Mouse (Mus musculus): Measurements from ENCODE around the gene 2010111I01Rik. TPM values are rescaled to one million over a fixed set of nuclear protein-coding genes. Genes with fewer than 3 reads are reported as not detected.

Gene 2010111I01Rik
- total RNA-seq, 2 experiments from 2014 or later = 66.2 to 78.6 TPM

GRCm38 (mm10) chr13:63148157-63148556 lies 183.5 kb downstream of the 2010111I01Rik start:
- DNase-seq (ENCODE audit: low spot score in 2 of 2) = no peak

DNA sequence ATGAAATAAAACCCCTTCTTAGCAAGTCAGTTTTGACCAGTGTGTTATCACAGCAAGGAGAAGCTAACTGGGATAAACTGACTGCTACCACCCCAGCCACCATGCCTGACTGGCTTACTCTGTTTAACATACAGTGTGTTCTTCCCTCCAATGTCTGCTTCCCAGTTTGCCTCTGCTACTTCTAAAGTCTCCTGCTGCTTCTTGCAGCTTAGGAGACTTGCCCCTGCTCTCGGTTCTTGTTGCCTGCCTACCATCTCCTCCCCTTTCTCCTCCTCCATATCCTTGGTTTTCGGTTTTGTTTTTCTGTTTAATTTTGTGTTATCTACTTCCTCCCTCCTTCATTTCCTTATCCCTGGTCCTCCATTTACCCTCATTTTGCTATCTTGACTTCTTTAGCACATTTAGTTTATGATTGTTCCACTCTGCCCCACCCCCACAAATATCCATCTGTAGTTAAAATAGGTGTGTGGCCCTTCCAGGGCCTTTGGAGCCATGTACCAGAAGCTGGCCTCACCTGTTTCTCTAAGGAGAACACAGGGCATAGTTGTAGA lies 185.9 kb downstream of the 2010111I01Rik start:
- DNase-seq (ENCODE audit: low spot score in 2 of 2) = no peak

GRCm38 (mm10) chr13:63151028-63151738 lies 186.5 kb downstream of the 2010111I01Rik start:
- DNase-seq (ENCODE audit: low spot score in 2 of 2) = no peak

DNA sequence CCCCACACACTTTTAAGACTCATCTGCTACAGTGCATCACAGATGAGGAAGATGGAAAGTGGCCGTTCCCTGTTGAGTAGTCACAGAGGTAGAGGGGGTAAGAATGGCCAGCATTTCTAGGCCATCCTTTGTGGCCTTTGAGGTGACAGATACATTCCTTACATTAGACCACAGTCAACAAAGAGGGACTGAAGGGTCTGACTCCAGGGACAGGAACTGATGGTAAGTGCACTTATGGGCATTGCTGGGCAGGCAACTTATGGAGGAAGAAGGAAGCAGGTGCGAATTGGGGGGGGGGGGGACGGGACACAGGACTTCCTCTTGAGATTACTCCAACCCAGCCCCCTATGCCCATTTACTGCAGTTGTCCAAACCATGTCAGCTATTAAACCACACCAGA lies 187.8 kb downstream of the 2010111I01Rik start:
- DNase-seq (ENCODE audit: low spot score in 2 of 2) = no peak

GRCm38 (mm10) chr13:63153397-63153796 lies 188.7 kb downstream of the 2010111I01Rik start:
- DNase-seq (ENCODE audit: low spot score in 2 of 2) = no peak

- DNase-seq (ENCODE audit: low spot score in 2 of 2) = peak; percentile 45 to 62
Observed at GRCm38 (mm10) chr13:63154851-63155571, 190.3 kb downstream of the 2010111I01Rik start.

- no peak for DNase-seq (ENCODE audit: low spot score in 2 of 2)
Observed at GRCm38 (mm10) chr13:63156264-63156663, 191.6 kb downstream of the 2010111I01Rik start.

DNA sequence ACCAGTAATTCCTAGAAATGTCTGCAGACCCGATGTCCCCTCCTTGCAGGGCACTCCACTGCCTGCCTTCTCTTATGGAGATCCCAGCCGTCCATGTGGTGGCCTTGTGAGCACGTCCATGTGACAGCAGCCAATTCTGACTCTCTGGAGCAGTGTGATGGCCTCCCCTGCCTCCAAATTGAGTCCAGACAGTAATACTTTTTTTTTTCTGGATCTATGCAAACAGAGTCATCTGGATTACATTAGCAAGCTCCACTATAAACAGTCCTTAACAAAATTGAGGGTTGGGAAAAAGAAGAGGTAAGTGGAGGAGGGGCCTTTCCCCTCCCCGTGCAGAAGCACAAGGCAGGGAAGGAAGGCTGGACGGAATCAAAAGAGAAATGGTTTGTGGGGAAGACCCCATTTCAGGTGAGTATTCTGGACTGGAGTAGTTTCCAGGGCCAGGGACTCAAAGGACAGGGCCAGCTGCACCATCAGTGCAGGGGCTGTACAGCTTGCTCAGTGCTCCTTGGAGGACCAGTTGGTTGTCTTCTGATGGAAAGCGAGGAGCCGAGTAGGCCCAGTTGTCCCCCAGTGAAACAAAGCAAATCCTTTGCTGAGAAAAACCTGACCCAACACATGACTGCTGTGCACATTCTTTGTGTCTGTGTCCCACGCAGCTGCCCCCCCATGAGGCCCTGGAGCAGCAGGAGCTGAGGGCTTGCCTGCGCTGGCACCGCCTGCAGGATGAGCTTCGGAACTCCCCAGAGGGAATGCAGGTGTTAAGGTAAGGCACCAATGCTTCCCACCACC lies 205.8 kb downstream of the 2010111I01Rik start:
- no peak for DNase-seq (ENCODE audit: low spot score in 2 of 2)

DNA sequence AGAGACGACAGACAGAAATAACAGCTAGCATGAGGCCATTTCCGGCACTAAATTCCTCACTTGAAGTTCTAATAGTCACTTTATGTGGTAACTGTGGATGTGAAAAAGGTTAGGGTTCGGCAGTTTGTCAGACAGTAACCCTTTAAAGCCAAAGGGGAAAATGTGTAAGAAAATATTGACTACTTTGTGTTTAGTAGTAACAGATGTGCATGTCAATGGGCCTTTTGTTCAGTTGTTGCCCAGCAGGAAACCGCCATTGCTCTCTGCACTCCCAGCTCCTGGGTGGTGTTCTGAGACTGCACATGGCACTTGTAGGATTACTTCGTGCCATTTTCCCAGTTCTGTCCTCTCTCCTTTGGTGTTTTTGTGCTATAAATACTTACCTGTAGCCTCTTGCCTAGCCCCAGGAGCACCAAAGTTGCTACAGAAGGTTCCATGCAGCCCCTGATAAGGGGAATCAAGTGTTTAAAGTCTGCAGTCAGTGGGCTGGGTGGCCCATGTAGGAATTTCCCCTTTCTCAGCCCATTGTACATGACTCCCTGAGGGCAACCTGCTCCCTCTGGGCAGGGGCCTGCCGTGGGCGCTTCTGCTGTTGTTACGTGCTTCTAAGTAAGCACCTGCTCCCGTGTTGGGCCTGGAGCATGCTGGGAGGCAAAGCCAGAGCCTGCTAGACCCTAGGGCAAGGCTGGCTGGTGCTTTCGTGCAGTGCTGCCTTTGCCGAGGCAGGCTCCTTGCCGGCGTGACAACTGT lies 206.8 kb downstream of the 2010111I01Rik start:
- DNase-seq (ENCODE audit: low spot score in 2 of 2) = no peak

DNA sequence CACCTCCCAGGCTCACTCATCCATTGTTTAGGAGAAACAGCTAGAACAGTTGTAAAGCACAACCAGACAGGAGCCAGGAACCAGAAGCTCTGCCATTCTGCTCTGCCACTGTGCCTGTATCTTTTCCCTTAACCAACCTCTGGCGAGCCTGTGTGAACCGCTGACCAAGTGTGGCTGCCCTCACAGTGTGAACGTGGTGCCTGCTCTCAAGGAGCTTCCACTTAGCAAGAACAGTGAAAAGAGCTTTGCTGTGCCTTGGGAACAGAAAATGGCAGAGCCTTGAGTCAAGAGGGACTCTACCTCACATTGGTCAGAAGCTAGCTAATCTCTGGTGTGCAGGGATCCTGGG lies 207.4 kb downstream of the 2010111I01Rik start:
- DNase-seq (ENCODE audit: low spot score in 2 of 2) = no peak

DNA sequence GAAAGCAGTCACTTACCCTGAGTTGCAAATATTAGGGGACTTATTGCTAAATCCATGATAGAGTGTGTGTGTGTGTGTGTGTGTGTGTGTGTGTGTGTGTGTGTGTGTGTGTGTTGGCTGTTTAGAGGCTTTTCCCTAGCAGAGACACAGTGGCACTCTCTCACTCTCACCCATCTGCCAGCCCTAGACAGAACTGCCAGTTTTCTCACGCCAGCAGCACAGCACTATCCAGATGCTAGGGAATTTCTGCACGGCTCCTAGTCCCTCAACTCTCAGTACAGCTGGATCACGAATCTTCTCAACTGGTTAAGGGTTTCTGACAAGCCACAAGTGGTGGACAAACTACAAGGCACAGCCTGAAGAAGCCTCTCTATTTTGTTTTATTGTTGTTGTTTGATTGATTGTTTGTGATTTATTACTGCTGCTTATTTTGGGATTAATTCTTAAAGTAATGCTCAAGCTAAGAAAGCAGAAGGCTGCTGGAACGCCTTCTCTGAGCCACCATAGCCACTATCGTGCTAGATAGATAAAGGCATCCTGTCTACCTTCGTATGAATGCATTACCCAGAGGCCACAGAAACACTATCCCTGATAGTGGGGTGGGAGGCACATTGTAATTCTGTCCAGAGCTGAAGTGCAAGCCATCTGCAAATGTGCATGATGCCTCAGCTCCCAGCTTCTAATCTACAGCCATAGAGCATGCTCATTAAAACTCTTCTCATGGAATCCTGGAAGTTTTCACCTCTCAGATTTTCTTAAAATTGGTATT lies 209.7 kb downstream of the 2010111I01Rik start:
- peak in 1 of 2 experiments; percentile 30 for DNase-seq (ENCODE audit: low spot score in 2 of 2)

DNA sequence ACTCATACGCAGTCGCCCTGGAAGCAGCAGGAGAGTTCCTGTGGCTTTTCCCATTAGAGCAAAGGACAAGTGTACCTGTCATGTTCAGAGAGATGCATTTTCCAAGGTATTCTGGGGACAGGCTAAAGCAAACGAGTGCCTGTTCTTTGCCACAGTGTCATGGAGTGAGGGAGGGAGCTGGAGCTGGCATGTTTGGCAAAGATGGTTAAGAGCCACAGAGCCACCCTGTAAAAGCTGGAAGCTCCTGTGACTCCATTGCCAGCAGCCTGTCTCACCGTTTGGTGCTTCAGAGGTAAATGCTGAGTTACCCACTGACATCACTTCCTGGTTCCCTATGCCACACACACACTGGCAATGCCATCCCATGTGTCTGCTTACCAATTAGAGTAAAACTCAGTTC lies 211.4 kb downstream of the 2010111I01Rik start:
- no peak for DNase-seq (ENCODE audit: low spot score in 2 of 2)

- no peak for DNase-seq (ENCODE audit: low spot score in 2 of 2)
Observed at GRCm38 (mm10) chr13:63177232-63177631, 212.5 kb downstream of the 2010111I01Rik start.

DNA sequence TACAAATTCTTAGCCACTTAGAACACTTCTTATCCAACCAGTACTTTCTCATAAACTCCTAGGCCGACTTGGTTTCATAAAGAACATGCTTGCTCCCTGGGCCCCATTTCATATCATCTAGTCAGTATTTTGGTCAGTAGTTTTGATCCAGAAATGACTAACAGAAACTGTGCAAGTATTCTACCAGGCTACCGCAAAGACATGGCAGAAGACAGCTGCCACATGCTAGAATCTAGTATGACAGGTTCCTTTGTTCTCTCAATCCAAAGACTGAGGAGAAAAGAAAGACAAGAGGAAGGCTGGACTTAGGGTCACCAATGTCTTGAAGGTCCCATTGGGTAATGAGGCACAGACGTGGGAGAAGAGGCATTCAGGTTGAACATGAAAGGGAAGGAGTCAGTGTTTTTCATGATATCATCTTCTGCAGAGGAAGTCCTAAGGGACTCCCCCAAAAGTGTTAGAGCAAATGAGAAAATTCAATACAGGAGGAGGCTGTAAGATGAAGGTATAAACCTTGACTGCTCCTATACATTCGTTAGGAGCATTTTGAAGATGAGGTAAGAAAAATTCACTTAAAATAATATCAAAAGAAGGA lies 216.0 kb downstream of the 2010111I01Rik start:
- no peak for DNase-seq (ENCODE audit: low spot score in 2 of 2)

DNA sequence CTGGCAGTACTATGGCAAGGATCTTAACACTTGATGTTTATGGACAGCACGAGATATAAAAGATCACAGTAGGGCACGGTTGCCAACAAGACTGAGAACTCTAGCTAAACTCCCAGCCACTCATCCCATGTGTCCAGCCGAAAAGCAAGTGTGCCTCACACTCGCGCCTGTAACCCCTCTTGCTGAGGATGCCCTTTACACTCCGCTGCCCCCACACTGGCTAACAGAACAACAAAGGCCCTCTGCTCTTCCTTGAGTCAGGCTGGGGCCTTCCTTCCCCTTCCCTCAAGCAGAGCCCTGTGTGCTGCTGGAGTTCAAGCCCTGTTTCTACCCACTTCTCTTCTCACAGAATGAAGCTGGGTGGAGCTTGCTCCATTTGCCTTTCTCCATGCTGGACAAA lies 220.3 kb downstream of the 2010111I01Rik start:
- no peak for DNase-seq (ENCODE audit: low spot score in 2 of 2)

DNA sequence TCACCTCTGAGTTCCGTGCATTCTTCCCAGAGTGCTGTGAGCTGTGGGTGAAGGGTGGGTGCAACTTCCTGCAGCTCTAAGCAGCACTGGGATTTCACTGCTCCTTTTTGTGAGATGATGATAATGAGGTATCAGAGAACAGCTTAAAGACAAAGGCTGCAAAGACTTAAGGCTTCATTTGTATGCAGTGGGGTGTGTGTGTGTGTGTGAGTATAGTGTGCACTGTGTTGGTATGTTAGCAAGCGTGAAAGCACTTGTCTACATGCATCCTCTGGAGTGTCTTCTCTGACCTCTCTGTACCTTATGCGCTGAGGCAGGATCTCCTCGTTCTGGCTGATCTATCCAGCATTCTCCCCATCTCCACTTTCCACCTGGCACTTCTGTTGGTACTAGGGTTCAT lies 221.5 kb downstream of the 2010111I01Rik start:
- no peak for DNase-seq (ENCODE audit: low spot score in 2 of 2)

- no peak for DNase-seq (ENCODE audit: low spot score in 2 of 2)
Observed at GRCm38 (mm10) chr13:63186642-63187041, 221.9 kb downstream of the 2010111I01Rik start.

DNA sequence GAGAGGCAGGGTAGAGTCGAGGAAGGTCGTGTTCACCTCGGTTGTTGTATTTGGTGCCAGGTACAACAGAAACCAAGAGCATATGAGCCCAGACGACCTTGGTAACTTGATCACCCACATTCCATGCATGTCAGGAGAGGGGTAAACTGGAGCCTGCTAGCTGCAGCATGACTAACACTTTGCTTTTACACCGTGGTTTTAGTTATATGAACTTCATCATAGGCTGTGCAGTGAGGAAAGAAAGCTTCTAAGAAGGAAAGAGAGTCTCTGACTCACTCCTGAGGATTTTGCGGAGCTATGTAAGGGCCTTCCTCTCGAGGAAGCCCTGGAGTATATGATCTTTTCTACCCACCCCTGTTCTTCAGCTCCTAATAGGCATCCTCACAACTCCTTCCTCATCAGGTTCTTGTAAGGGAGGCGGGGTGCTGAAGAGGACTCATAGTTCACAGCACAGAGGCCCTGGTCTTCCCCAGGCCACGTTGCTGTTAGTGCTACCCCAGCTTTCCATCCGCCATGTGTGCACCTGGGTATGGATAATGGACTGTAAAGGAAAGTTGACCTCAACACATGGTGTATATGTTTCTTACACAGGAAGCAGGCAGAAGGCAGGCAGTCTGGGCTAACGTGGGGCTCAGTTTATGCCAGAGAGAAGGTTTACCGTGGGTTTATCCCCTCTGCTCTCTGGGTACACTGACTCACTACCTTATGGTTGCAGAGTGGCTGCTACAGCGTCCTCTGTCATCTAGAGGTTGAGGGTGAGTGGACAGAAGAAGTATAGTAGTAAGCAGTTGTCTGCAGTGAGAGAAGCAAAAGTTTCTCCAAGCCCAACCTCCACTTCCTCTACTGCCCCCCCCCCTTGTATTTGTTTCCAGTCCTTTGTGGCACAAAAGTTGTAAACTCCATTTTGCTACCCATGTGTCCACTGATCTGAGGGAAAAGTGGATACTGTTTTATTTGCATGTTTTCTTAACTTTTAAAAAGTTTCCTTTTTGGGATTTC lies 222.8 kb downstream of the 2010111I01Rik start:
- DNase-seq (ENCODE audit: low spot score in 2 of 2) = no peak

DNA sequence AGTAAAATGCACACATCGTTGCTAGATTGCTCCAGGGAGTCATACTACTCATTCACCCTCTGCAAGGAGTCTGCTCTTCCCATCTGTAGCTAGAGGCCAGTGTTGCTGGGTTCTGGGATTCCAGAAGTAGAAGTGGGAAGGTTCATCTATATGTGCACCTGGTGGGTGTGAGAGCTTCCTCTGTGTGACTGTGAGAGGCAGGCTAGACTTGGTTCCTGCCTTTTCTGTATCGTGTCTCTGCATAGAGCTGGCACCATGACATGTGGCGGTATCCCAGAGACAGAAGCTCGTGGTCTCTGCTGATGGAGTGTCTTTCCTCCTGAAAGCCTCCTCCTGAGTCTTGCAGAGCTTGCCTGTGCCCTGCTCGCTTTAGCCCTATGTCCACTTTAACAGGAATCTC lies 223.6 kb downstream of the 2010111I01Rik start:
- DNase-seq (ENCODE audit: low spot score in 2 of 2) = no peak
